Mouse (Mus musculus) bone marrow, adult 2 months (tissue): ENCODE measurements around the gene Opn3.

Source experiments
- CTCF ChIP-seq: fragments of 200-500 bp; IDR thresholded peaks from 2 replicates; pipeline ENCODE4 v1.5.1; 2011; ENCODE audit warnings: low read length, control low read depth; ENCODE audit not compliant: control insufficient read depth, insufficient read depth
- POLR2A ChIP-seq: fragments of 200-500 bp; IDR thresholded peaks from 2 replicates; pipeline ENCODE4 v1.6.1; 2011; ENCODE audit warnings: low read depth, mild to moderate bottlenecking, control low read depth, low read length, borderline replicate concordance; ENCODE audit not compliant: control insufficient read depth

- no peak for TF ChIP-seq CTCF
- TF ChIP-seq POLR2A, result no peak
These were observed 61.5 kb downstream of the Opn3 start for GRCm38 (mm10) chr1:175631080-175631479.
